Mouse (Mus musculus) urinary bladder, postnatal 4 days (tissue): ENCODE results near the gene Rhou.
"Not testable (repeated sequence)": the region's sequence is repeated elsewhere in the genome, so short reads cannot be mapped to it uniquely, and the experiment has no call there.

Experiments used
- DNase-seq, 2 experiments: peaks; one replicate each; pipeline ENCODE4 v3.0.0; 2021 to 2022; ENCODE audit warnings: low spot score in 2 of 2

Gene Rhou

GRCm38 (mm10) chr8:123653308-123653993 is at the start of gene Rhou:
Gene Rhou (plus strand): TSS chr8:123653929.
- DNase-seq, result peak; percentile 89 to 96

DNA sequence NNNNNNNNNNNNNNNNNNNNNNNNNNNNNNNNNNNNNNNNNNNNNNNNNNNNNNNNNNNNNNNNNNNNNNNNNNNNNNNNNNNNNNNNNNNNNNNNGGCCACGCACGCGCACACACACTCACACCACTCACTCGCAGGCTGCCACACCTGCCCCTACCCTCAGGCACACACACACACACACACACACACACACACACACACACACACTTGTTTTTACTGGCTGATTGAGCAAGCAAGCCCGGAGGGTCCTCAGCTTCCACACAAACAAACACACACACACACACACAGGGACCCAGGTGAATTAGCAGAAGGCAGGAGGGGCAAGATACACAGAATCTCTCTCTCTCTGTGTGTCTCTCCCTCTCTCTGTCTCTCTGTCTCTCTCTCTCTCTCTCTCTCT is 41.1 kb upstream of the Rhou start:
- peak; percentile 6 to 13 for DNase-seq

DNA sequence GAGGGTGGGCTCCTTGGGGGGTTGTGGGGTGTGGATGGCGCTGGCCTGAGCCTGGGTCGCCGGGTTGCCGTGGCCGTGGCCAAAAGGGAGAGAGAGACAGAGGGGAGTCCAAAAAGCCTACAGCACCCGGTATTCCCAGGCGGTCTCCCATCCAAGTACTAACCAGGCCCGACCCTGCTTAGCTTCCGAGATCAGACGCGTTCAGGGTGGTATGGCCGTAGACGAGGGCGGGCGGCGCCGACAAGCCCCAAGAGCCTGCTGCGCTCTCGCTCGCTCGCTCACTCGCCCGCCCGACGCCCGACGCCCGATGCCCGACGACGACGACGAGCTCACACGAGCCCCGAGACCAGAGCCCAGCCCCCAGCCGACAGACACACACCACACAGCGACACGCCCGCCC is 30.2 kb upstream of the Rhou start:
- DNase-seq, result not testable (repeated sequence)

GRCm38 (mm10) chr8:123624274-123624673 is 29.5 kb upstream of the Rhou start:
- DNase-seq, result peak in 1 of 2 experiments; percentile 30

GRCm38 (mm10) chr8:123624702-123625101 is 29.0 kb upstream of the Rhou start:
- DNase-seq, result peak in 1 of 2 experiments; percentile 4

- DNase-seq, result peak in 1 of 2 experiments; percentile 33
Observed at GRCm38 (mm10) chr8:123625717-123626116, 28.0 kb upstream of the Rhou start.

DNA sequence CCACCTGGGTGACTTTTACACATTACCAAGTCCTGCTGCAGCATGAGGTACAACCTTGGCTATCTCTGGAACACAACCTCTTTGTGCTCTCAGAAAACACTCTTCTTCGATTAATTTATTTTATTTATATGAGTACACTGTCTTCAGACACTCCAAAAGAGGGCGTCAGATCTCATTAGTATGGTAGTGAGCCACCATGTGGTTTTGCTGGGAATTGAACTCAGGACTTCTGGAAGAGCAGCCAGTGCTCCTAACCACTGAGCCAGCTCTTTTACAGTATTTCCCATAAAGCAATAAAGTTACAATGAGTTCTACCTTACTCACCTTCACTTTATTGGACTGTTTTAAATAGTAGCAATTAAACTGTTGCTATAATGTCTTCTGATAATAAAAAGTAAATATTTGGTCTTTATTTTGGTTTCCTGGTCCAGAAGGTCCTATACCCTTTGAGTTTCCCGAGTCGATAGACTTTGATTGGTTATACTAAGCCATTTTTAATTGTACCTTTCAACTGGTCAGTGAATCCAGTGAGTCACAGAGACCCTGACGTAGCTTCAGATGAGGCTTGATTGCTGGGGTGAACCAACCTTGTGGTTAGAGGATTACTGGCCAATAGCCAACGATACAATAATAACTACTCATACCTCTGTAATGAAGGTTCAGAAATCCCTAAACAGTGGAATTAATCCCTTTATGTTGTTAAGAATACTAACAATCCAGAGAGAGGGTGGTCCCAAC is 26.1 kb upstream of the Rhou start:
- DNase-seq, result no peak

DNA sequence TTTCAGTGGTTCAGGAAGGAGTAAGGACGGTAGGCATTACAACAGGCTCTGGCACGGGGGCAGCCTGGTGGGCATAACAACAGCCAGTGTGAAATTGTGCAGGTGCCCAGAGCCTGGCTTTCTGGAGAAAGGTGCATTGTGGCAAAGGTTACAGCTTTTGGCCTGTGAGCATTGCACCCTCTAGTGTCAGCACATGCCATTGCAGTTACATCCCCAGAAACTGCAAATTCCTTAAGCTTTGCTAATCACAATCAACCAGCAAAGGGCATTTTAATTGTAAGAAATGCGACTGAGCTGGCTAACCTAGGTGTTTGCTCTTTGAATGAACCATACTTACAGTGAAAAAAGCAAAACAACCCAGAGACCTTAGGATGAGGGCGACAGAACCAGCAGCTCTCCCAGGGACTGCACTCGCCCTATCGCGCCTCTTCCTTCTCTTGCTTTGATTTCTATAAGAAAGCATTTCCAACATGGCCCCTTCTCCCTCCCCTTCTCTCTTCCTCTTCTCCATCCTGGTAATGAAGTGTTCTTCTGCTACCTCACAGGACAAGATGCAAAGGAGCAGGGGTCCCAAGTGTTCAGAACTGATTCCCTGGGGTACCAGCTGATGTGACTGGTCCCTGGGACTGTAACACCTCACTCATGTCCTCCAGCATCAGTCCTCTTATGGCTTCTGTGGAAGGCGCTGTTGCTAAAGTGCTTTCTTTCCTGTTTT is 25.3 kb upstream of the Rhou start:
- DNase-seq, result peak in 1 of 2 experiments; percentile 59

DNA sequence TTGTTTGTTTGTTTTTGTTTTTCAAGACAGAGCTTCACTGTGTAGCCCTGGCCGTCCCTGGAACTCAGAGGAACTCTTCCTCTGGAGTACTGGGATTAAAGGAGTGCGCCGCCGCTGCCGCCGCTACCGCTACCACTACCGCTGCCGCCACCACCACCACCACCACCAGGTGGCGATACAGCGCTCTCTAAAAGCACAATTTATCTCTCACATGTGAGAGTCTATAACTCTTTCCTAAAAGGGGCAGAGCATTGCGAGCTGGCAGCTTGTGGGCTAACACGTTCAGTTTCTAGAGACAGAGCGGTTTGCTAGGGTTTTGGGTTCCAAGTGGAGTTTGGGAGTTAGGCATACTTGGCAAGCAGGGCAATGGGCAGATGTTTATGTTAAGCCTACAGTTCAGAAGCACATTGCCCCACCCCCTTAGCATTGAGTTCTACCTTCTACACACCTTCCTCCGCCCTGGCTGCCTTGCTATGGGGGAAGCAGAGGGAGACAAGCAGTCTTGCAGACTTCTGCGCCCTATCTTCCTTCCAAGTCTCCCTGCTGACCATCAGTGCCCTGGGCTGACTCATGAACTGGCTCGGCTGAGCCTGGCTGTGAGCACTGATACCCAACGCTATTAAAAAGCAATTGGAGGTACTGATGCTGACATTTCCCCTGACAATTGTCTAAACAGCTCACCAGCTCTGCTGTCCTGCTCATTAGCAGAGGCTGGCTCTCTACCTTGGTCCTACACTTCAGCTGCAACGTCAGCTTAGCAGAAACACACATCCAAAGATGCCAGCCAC is 24.6 kb upstream of the Rhou start:
- DNase-seq, result peak; percentile 39 to 85

- DNase-seq, result peak in 1 of 2 experiments; percentile 47
Observed at GRCm38 (mm10) chr8:123630058-123630457, 23.7 kb upstream of the Rhou start.

DNA sequence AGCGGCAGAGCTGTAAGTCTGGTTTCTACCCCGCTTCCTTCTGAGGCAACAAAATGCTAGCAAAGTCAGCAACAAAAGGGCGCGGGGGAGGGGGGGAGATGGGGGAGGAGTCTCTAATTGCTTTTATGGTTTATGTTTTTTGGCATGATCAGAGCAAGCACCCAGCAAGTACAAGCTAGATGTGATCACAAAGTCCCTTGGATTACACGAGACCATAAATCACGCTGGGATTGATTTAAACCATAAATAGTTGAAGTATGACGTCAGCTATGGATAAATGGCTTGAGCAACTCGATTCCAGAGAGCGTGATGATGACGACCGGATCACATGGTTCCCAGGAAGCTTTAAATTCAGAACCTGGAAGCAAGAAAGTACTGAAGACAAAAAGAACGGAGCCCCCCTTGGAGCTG is 22.9 kb upstream of the Rhou start:
- peak in 1 of 2 experiments; percentile 55 for DNase-seq

DNA sequence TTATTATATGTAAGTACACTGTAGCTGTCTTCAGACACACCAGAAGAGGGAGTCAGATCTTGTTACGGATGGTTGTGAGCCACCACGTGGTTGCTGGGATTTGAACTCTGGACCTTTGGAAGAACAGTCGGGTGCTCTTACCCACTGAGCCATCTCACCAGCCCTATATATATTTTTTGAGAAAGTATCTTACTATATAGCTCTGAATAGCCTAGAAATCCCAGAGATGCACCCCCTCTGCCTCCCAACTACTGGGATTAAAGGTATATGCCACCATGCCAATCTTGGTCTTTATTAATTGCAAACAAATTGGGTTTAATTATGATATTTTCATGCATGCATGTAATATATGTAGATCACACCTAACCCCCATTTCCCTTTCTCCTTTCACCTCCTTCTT is 22.0 kb upstream of the Rhou start:
- not testable (repeated sequence) for DNase-seq

GRCm38 (mm10) chr8:123632257-123632656 is 21.5 kb upstream of the Rhou start:
- peak in 1 of 2 experiments; percentile 43 for DNase-seq

DNA sequence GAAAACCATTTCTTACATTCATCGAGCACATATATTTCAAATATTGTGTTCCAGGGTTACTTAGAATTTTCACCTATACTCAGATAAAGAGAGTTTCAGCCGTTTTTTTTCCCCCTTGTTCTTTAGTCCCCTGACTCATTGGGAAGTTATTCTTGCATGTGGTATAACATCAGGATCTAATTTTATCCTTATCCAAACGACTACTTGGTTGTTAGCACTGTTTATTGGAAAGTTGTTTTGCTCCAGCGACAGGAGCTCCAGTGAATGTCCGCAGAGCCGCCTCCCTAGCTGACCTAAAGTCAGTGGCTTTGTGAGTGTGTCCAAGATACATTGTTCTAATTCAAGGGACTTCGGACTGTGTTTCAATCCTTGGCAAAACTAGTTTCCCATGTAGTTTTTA is 19.9 kb upstream of the Rhou start:
- peak in 1 of 2 experiments; percentile 50 for DNase-seq

- DNase-seq, result peak in 1 of 2 experiments; percentile 8
Observed at GRCm38 (mm10) chr8:123634395-123635131, 19.2 kb upstream of the Rhou start.

DNA sequence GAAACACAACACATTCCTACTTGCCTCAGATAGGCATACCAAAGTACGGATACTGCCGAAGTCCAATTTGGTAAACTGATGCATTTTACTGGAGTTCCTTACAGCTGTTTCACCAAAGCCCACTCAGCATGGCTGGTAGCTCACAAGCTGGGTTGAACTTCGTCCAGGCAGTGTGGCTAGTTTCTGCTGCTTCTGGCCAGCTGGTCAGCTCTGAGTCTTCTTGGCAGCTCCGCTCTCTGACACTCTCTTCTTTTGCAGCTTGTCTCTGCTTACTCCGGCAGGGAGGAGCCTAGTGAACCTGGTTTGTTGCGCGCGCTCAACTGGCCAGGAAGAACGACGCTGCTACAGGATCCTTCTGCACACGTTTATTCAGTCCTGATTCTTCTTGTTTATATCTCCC is 18.1 kb upstream of the Rhou start:
- no peak for DNase-seq

GRCm38 (mm10) chr8:123643330-123644051 is 10.2 kb upstream of the Rhou start:
- DNase-seq, result peak in 1 of 2 experiments; percentile 39

DNA sequence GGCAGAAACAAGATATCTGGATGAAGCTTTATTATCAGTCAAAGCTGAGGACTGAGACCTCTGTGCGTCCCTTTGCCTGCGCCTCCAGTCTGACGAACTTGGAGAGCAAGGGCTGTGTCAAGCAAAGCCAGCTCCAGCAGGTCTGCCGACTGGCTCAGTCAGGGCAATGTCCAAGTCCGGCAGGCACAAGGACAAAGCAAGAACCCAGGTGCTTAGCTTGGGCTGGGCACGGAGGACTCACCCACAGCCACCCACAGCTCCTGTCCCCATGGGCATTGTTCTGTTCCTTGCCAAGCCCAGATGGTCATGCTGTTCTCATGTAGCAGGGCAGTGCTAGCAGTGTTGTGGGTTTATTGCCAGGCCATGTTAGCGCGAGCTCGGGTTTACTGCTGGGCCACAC is 8.5 kb upstream of the Rhou start:
- DNase-seq, result no peak

DNA sequence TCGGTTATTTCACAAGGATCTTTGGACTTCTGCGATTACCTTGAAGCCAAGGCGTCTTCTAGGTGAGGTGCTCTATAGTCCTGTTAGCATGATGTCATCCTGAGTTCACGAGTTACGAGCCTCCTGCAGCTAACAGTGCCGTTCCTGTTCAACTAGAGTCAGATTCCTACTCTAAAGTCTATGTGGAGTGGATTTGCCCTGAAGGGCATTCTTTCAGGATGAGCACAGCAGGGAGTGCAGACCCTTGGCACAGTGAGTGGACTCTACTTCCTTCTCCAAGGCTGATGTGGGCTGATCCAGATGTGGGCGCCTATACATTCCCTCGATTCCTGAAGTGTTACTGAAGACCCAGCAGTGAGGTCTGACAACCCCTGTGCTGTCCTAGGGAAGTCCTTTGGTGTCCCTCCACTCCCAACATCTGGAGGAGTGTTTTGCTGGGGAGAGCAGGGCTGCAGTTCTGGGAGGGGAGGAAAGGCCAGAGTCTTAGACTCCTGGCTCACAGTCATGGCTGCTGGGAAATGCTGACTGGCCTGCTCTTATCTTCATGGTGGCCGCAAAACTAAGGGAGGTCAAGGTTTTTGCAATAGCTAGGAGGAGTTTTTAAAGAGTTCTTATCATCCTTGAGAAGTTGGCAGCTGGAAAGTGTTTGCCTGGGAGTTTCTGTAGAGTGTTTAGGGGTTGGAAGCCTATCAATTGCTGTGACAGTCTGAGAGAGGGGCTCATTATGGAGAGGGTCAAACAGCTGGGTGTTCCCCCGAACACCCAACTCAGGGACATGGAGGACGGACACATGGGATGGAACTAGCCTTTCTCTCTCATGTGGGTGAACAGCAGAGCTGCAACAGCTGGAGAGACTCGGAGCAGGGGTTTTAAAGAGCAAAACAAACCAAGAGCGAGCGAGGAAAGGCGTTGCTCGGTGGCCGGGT is 5.2 kb upstream of the Rhou start:
- peak in 1 of 2 experiments; percentile 55 for DNase-seq
